Mouse (Mus musculus) lung, adult 2 months (tissue): ENCODE measurements around the gene Tex11.

ENCODE experiments used
- CTCF ChIP-seq: fragments of 200-500 bp; IDR thresholded peaks from 2 replicates; pipeline ENCODE4 v1.5.1; 2011; ENCODE audit warnings: mild to moderate bottlenecking, low read length, control low read depth; ENCODE audit not compliant: insufficient read depth
- POLR2A ChIP-seq: fragments of 200-500 bp; IDR thresholded peaks from 2 replicates; pipeline ENCODE4 v1.6.1; 2011; ENCODE audit warnings: low read depth, mild to moderate bottlenecking, control low read depth, low read length, borderline replicate concordance; ENCODE audit errors: extremely low read depth

- TF ChIP-seq CTCF (no peak), POLR2A (no peak)
Observed at GRCm38 (mm10) chrX:100797851-100798527, 261.5 kb downstream of the Tex11 start.
